Mouse (Mus musculus) thymus, postnatal 14 days (tissue): ENCODE data around the gene Twnk.

ENCODE experiments used
- DNase-seq: peaks from one replicate; pipeline ENCODE4 v3.0.0; 2021

Twnk gene

DNA sequence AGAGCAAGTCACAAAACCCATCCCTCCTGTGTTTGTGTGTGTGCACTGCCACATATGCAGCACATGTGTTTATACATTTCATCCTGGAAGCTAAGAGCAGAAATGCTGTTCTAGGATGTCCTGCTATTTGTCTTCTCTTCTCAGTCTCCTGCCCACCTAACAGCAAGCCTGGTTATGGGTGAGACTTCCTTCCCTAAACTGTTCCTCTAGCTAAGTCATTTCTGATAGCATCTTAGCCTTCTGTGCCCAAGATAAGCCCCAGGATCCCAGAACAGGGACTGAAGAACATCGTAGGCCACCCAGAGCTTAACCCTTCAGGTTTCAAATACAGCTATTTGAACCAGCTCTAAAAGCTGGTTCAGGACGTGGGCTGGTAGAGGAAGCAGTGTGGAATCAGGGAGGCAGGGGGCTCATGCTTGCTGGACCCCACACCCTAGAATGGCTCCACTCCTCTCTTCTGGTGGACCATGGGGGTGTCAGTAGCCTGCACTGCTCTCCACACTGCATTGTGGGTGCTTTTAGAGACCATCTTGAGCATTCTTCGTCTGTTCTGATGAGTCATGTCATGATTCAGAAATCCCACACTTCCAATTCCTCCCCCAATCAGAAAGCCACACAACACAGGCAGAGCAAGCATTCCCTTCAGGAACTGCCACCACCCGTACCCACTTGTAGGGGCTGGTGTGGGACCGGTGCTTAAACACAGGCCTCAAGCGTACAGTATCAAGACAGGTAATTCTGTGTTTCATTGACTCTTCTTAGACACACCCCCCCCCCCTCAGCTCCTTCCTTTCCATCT is 49.6 kb downstream of the Twnk start:
- no peak for DNase-seq

DNA sequence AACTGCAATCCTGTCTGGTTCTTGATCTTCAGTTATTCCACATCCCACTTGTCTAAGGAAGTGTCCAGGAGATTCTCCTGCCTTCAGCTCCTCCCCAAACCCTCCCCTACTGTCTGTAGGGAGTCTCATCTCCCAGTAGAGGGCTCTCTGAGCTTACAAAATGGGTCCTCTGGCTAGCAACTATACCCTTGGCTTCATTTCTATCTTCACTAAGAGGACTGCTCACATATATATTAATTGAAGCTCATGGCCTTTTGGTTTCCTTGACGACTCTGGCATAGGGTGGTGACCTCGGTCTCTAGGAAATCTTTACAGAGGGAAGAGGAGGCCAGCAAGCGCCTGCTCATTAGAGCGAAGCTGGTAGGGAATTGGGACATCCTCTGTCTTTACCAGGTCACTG is 50.9 kb downstream of the Twnk start:
- DNase-seq: peak; percentile 49

DNA sequence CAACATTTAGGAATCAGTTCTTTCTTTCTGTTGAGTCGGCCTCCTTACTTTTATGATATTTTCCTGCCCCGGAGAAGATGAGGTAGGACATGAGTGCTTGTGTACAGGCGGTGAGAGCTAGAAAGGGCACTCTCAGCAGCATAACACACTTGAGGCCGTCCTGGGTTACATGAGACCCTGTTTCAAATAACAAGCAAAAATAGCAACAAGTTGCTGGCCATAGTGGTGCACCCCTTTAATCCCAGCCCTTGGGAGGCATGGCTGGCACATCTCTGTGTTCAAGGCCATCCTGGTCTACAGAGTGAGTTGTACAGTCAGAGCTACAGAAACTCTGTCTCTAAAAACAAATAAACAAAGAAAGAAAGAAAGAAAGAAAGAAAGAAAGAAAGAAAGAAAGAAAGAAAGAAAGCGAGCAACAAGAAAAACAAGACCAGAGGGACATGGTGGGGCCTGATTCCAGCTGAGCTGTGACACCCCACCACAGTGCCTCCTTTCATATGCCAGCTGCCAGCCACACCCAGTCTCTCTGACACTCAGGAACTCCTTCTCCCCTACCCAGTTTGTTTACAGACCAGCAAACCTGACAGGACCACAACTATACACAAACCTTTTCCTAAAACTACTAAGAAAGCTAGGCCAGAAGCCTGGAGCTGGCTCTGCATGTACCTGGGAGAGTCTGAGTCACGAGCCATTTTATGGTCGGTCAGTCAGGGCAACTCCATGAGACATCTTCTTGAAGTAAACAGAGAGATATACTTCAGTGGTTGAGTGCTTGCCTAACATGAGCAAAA is 51.6 kb downstream of the Twnk start:
- peak; percentile 74 for DNase-seq

DNA sequence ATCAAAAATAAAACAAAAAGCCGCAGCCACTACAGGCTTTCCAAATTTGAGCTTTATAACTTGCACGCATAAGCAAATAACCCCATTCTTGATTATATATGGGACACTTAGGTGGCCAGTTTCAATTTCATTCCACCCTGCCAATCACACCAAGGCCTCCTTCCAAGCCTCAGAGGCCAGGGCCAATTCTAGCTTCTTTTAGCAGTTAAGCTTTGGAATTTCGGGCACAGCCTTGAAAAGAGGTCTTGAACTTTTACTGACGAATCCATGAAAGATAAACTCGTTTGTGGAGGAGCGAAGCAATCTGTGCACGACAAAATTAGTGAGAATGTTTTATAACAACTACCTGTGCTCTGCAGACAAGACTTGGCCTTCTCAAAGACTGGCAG is 52.3 kb downstream of the Twnk start:
- DNase-seq: no peak

DNA sequence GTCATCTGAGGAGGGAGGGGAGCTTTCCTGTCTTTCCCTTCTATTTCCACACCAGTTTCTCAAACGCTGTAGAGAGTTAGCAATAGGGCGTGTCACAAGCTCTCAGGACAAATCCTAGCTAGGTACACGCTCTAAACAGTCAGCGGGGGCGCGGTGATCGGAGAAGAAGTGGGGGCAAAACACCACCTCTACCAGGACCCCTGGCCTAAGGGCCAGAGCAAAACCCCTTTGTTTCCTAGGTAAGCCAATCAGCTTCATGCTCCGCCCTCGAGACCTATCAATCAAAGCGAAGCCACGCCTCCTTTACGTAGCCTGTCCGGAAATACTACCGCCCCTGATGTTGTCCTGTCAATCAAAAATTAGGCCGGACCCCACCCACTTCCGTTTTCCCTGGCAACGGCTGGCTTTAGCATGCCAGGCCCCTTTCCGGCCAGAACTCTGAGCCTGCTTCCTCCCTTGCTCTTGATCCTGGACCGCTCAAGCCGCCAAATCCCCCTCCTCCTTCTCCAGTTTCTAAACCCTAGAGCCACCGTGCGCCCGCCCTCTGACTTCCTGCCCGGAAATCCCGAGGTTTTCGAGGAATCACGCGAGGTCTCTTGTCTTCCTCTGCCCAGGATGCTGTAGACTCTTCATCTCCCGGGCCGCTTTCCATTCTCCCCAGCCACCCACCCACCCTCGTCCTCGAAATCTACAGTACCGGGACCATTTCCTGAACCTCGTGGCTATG is 52.8 kb downstream of the Twnk start:
- DNase-seq: peak; percentile 92

DNA sequence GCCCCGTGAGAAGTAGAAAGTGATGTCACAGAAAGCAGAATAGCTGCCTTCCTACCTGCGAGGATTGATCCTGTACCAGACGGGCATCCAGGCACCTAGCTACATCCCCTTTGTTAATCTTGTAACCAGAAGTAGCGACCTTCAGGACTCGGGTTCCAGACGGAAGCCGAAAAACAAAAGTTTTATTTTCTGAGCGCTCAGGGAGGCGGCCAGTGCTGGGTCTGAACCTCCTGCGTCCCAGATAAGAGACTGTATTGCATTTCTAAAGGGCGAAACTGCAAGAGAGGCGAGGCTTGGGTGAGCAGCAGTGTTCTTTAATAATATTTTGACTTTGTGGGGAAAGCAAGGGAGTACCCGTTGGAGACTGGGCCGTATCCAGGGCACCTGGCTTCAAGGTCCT is 53.4 kb downstream of the Twnk start:
- DNase-seq: no peak
